Mouse (Mus musculus) bone marrow macrophage, adult 2 months (primary cell): ENCODE results near the gene Cdc45.

Experiments
- CTCF ChIP-seq: IDR thresholded peaks from 2 replicates; pipeline ENCODE4 v1.5.1; 2012; ENCODE audit warnings: low read depth, mild to moderate bottlenecking, low read length, moderate library complexity
- POLR2A ChIP-seq: IDR thresholded peaks from 2 replicates; pipeline ENCODE4 v1.6.1; 2012; ENCODE audit warnings: mild to moderate bottlenecking, low read depth, low read length, borderline replicate concordance

DNA sequence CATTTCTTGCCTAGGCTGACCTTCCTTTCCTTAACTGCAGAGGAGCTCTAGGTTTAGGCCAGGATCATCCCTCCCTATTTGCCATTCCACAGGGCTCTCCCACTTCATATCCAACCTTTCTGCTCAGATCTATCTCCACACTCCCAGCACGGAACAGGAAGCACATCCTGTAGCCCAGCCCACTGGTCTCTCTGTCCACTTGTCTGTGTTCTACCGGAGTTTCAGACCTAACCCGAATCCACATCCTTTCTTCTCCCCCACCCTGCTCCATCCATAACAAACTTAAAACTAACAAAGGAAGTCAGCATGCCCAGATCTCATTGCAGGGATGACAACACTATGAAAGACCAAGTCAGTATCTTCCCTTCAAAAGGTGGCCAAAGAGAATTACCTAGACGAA lies 45.4 kb downstream of the Cdc45 start:
- TF ChIP-seq CTCF (no peak), POLR2A (no peak)
